Mouse (Mus musculus) stomach, postnatal 0 days (tissue): ENCODE measurements around the gene 1700019N19Rik.

Experiments
- CTCF ChIP-seq: IDR thresholded peaks from 2 replicates; pipeline ENCODE4 v1.5.1; 2016; ENCODE audit warnings: antibody characterized with exemption, low read depth, mild to moderate bottlenecking, moderate library complexity
- EP300 ChIP-seq: optimal IDR thresholded peaks from 2 replicates; pipeline ENCODE3; 2016; ENCODE audit warnings: antibody characterized with exemption

GRCm38 (mm10) chr19:58781566-58781965 lies 12.7 kb downstream of the 1700019N19Rik start:
- TF ChIP-seq EP300 (no peak), CTCF (no peak)
